Mouse (Mus musculus) splenic B cell, adult 2 months (primary cell): ENCODE results near the gene Thegl.

Experiments used
- DNase-seq: peaks from one replicate; pipeline ENCODE4 v3.0.0-alpha.2; 2011; ENCODE audit warnings: low read depth, low spot score
- H3K27me3 ChIP-seq: 2 replicates; pipeline ENCODE4 v1.6.1; 2012; ENCODE audit warnings: mild to moderate bottlenecking, low read length, moderate library complexity, mixed read lengths; ENCODE audit not compliant: control insufficient read depth, poor library complexity, insufficient read depth, severe bottlenecking
- H3K36me3 ChIP-seq: 2 replicates; pipeline ENCODE4 v1.6.1; 2012; ENCODE audit warnings: mild to moderate bottlenecking, low read length, moderate library complexity, mixed read lengths; ENCODE audit not compliant: control insufficient read depth, poor library complexity, insufficient read depth, severe bottlenecking

Thegl gene

GRCm38 (mm10) chr5:77074914-77075313 lies 59.1 kb downstream of the Thegl start:
- no peak for DNase-seq
- Histone ChIP-seq H3K27me3 (no peaks in the 10 kb centered on the region), H3K36me3 (no peaks in the 10 kb centered on the region)

GRCm38 (mm10) chr5:77075951-77076350 lies 60.1 kb downstream of the Thegl start:
- no peaks in the 10 kb centered on the region for H3K27me3 ChIP-seq
- DNase-seq = no peak

GRCm38 (mm10) chr5:77080761-77081160 lies 64.9 kb downstream of the Thegl start:
- DNase-seq = no peak
- Histone ChIP-seq H3K27me3 (no peaks in the 10 kb centered on the region), H3K36me3 (no peaks in the 10 kb centered on the region)

More at GRCm38 (mm10) chr5:77075951-77076350, 60.1 kb downstream of the Thegl start:
- H3K36me3 ChIP-seq = no peaks in the 10 kb centered on the region

- H3K36me3 ChIP-seq = no peaks in the 10 kb centered on the region
- DNase-seq = no peak
Measured at GRCm38 (mm10) chr5:77082735-77083134, 66.9 kb downstream of the Thegl start.

GRCm38 (mm10) chr5:77084418-77084817 lies 68.6 kb downstream of the Thegl start:
- Histone ChIP-seq H3K36me3 (no peaks in the 10 kb centered on the region), H3K27me3 (no peaks in the 10 kb centered on the region)
- DNase-seq = no peak

More at GRCm38 (mm10) chr5:77082735-77083134, 66.9 kb downstream of the Thegl start:
- no peaks in the 10 kb centered on the region for H3K27me3 ChIP-seq

GRCm38 (mm10) chr5:77085753-77086450 lies 70.1 kb downstream of the Thegl start:
- no peak for DNase-seq
- no peaks in the 10 kb centered on the region for H3K27me3 ChIP-seq
- no peaks in the 10 kb centered on the region for H3K36me3 ChIP-seq

GRCm38 (mm10) chr5:77086541-77086940 lies 70.7 kb downstream of the Thegl start:
- no peaks in the 10 kb centered on the region for H3K36me3 ChIP-seq
- DNase-seq = no peak
- no peaks in the 10 kb centered on the region for H3K27me3 ChIP-seq

- no peaks in the 10 kb centered on the region for H3K27me3 ChIP-seq
- no peaks in the 10 kb centered on the region for H3K36me3 ChIP-seq
- no peak for DNase-seq
Measured at GRCm38 (mm10) chr5:77087122-77087521, 71.3 kb downstream of the Thegl start.

GRCm38 (mm10) chr5:77089294-77089693 lies 73.5 kb downstream of the Thegl start:
- Histone ChIP-seq H3K36me3 (no peaks in the 10 kb centered on the region), H3K27me3 (no peaks in the 10 kb centered on the region)
- DNase-seq = peak; percentile 73

GRCm38 (mm10) chr5:77089901-77090300 lies 74.1 kb downstream of the Thegl start:
- H3K36me3 ChIP-seq = no peaks in the 10 kb centered on the region
- DNase-seq = no peak
- no peaks in the 10 kb centered on the region for H3K27me3 ChIP-seq

- Histone ChIP-seq H3K36me3 (no peaks in the 10 kb centered on the region), H3K27me3 (no peaks in the 10 kb centered on the region)
- no peak for DNase-seq
Measured at GRCm38 (mm10) chr5:77090521-77091096, 74.8 kb downstream of the Thegl start.

GRCm38 (mm10) chr5:77091923-77092322 lies 76.1 kb downstream of the Thegl start:
- DNase-seq = no peak
- Histone ChIP-seq H3K27me3 (no peaks in the 10 kb centered on the region), H3K36me3 (no peaks in the 10 kb centered on the region)

- Histone ChIP-seq H3K36me3 (no peaks in the 10 kb centered on the region), H3K27me3 (no peaks in the 10 kb centered on the region)
- peak; percentile 48 for DNase-seq
Measured at GRCm38 (mm10) chr5:77092531-77092930, 76.7 kb downstream of the Thegl start.

GRCm38 (mm10) chr5:77093961-77094360 lies 78.1 kb downstream of the Thegl start:
- DNase-seq = no peak
- H3K27me3 ChIP-seq = no peaks in the 10 kb centered on the region

GRCm38 (mm10) chr5:77094510-77095491 lies 79.0 kb downstream of the Thegl start:
- peak; percentile 62 for DNase-seq
- Histone ChIP-seq H3K36me3 (no peaks in the 10 kb centered on the region), H3K27me3 (no peaks in the 10 kb centered on the region)

More at GRCm38 (mm10) chr5:77093961-77094360, 78.1 kb downstream of the Thegl start:
- no peaks in the 10 kb centered on the region for H3K36me3 ChIP-seq
